Mouse (Mus musculus) midbrain, embryonic 15.5 days (tissue): ENCODE measurements around the gene Prkaca. TPM values are rescaled to one million over a fixed set of nuclear protein-coding genes. Genes with fewer than 3 reads are reported as not detected.

Experiments used
- ATAC-seq: fragments of 200-750 bp; cut with Nextera tagmentation; replicated peaks from 2 replicates; pipeline ENCODE4 v1.8.0; 2017; ENCODE audit warnings: moderate TSS enrichment
- H3K27ac ChIP-seq: fragments of 300-500 bp; sonication (generic); 2 replicates; pipeline ENCODE4 v1.5.1; 2015; ENCODE audit warnings: mild to moderate bottlenecking, inconsistent platforms
- H3K27me3 ChIP-seq: fragments of 300-500 bp; sonication (generic); replicated peaks from 2 replicates; pipeline ENCODE4 v1.6.1; 2015; ENCODE audit warnings: inconsistent platforms
- H3K36me3 ChIP-seq: fragments of 300-500 bp; sonication (generic); replicated peaks from 2 replicates; pipeline ENCODE4 v1.6.1; 2015; ENCODE audit warnings: inconsistent platforms
- H3K4me1 ChIP-seq: fragments of 300-500 bp; sonication (generic); 2 replicates; pipeline ENCODE4 v1.6.1; 2015; ENCODE audit warnings: inconsistent platforms
- H3K4me2 ChIP-seq: fragments of 300-500 bp; sonication (generic); 2 replicates; pipeline ENCODE4 v1.6.1; 2015; ENCODE audit warnings: inconsistent platforms, mild to moderate bottlenecking, moderate library complexity
- H3K4me3 ChIP-seq: fragments of 300-500 bp; sonication (generic); 2 replicates; pipeline ENCODE4 v1.5.1; 2015; ENCODE audit warnings: mild to moderate bottlenecking, inconsistent platforms
- H3K9ac ChIP-seq: fragments of 300-500 bp; sonication (generic); 2 replicates; pipeline ENCODE4 v1.6.1; 2015; ENCODE audit warnings: mild to moderate bottlenecking, inconsistent platforms
- H3K9me3 ChIP-seq: fragments of 300-500 bp; sonication (generic); 2 replicates; pipeline ENCODE4 v1.6.1; 2016; ENCODE audit warnings: inconsistent platforms
- WGBS: fragments of 180-500 bp; shearing (Covaris S2); methylation state at CpG from one replicate; pipeline ENCODE4 v1.1.7; 2015; ENCODE audit warnings: mixed read lengths; 5-methylcytosine and 5-hydroxymethylcytosine counted together
- polyA plus RNA-seq: library from polyadenylated mRNA; unstranded; fragments of >200 nt; fragmentation: Nextera tagmentation; extraction: Ambion mirVana; gene quantifications from 2 replicates; pipeline ENCODE4 v1.2.1, GENCODE M21; 2015

The Prkaca gene
- polyA plus RNA-seq, 1 experiment from 2014 or later, result 228 TPM

GRCm38 (mm10) chr8:84024171-84024570 is 51.4 kb downstream of the Prkaca start:
- Histone ChIP-seq H3K4me3 (no peak overlapping the region), H3K27me3 (peaks cover 39% of the 10 kb centered on the region), H3K9ac (no peak overlapping the region), H3K36me3 (no peaks in the 10 kb centered on the region), H3K27ac (no peak overlapping the region), H3K4me1 (peaks cover 12% of the 10 kb centered on the region; the same call in 1 of the 2 replicates), H3K9me3 (no peaks in the 10 kb centered on the region), H3K4me2 (no peak overlapping the region)
- no peak for ATAC-seq
- WGBS, result 13% methylated on average over 10 of the region's 10 CpGs

- Histone ChIP-seq H3K9me3 (no peaks in the 10 kb centered on the region), H3K4me3 (peak overlapping the region; percentile 52), H3K4me2 (peak overlapping the region; percentile 96), H3K36me3 (no peaks in the 10 kb centered on the region), H3K9ac (peak overlapping the region; percentile 40), H3K4me1 (peaks cover 12% of the 10 kb centered on the region; the same call in 1 of the 2 replicates), H3K27me3 (peaks cover 35% of the 10 kb centered on the region), H3K27ac (no peak overlapping the region)
- WGBS, result under 1% methylated on average over 41 of the region's 41 CpGs
- ATAC-seq, result peak; percentile 71
These were observed 53.1 kb downstream of the Prkaca start for GRCm38 (mm10) chr8:84025863-84026262.

GRCm38 (mm10) chr8:84027449-84027848 is 54.7 kb downstream of the Prkaca start:
- Histone ChIP-seq H3K4me2 (no peak overlapping the region), H3K9ac (no peak overlapping the region), H3K27ac (no peak overlapping the region), H3K27me3 (peaks cover 26% of the 10 kb centered on the region), H3K4me3 (no peak overlapping the region), H3K36me3 (no peaks in the 10 kb centered on the region), H3K4me1 (peaks cover 8% of the 10 kb centered on the region; the same call in 1 of the 2 replicates), H3K9me3 (no peaks in the 10 kb centered on the region)
- 15% methylated on average over 10 of the region's 10 CpGs for WGBS
- no peak for ATAC-seq

GRCm38 (mm10) chr8:84029272-84029671 is 56.5 kb downstream of the Prkaca start:
- Histone ChIP-seq H3K4me3 (no peak overlapping the region), H3K9ac (no peak overlapping the region), H3K4me2 (no peak overlapping the region), H3K27ac (no peak overlapping the region), H3K9me3 (no peaks in the 10 kb centered on the region), H3K36me3 (no peaks in the 10 kb centered on the region), H3K27me3 (peaks cover 19% of the 10 kb centered on the region), H3K4me1 (peaks cover 8% of the 10 kb centered on the region; the same call in 1 of the 2 replicates)
- no peak for ATAC-seq
- WGBS, result 93% methylated on average over 5 of the region's 5 CpGs

GRCm38 (mm10) chr8:84032777-84033176 is 60.0 kb downstream of the Prkaca start:
- Histone ChIP-seq H3K4me2 (no peak overlapping the region), H3K9ac (no peak overlapping the region), H3K4me3 (no peak overlapping the region), H3K27me3 (no peaks in the 10 kb centered on the region), H3K9me3 (no peaks in the 10 kb centered on the region), H3K27ac (no peak overlapping the region), H3K36me3 (no peaks in the 10 kb centered on the region), H3K4me1 (no peaks in the 10 kb centered on the region)
- ATAC-seq, result no peak
- 76% methylated on average over 4 of the region's 4 CpGs for WGBS

GRCm38 (mm10) chr8:84038015-84038414 is 65.2 kb downstream of the Prkaca start:
- ATAC-seq, result no peak
- peaks cover 33% of the 10 kb centered on the region for H3K27me3 ChIP-seq
- peaks cover 11% of the 10 kb centered on the region for H3K4me1 ChIP-seq
- H3K9me3 ChIP-seq, result no peaks in the 10 kb centered on the region
- H3K4me3 ChIP-seq, result no peak overlapping the region
- no peak overlapping the region for H3K9ac ChIP-seq
- no peak overlapping the region for H3K4me2 ChIP-seq
- WGBS, result 77% methylated on average over 5 of the region's 5 CpGs
- no peak overlapping the region for H3K27ac ChIP-seq
- H3K36me3 ChIP-seq, result no peaks in the 10 kb centered on the region

GRCm38 (mm10) chr8:84039050-84039449 is 66.3 kb downstream of the Prkaca start:
- no peak for ATAC-seq
- 10% methylated on average over 5 of the region's 5 CpGs for WGBS

GRCm38 (mm10) chr8:84042066-84042947 is 69.5 kb downstream of the Prkaca start, which contains the start of gene Il27ra:
Gene Il27ra, minus strand, starts transcription at chr8:84042589.
- H3K4me3 ChIP-seq, result peak within 1 kb of the TSS; percentile 22
- peaks cover 59% of the 10 kb centered on the region for H3K27me3 ChIP-seq
- ATAC-seq, result peak; percentile 42; the same call in 1 of the 2 replicates
- H3K4me2 ChIP-seq, result peak within 1 kb of the TSS; percentile 46
- no peak within 1 kb of the TSS for H3K9ac ChIP-seq
- H3K9me3 ChIP-seq, result no peaks in the 10 kb centered on the region
- no peak within 1 kb of the TSS for H3K27ac ChIP-seq
- H3K36me3 ChIP-seq, result no peaks in the 10 kb centered on the region
- peaks cover 14% of the 10 kb centered on the region for H3K4me1 ChIP-seq
- WGBS, result 4% methylated on average over 40 of the region's 40 CpGs

More at GRCm38 (mm10) chr8:84039050-84039449, 66.3 kb downstream of the Prkaca start:
- Histone ChIP-seq H3K27ac (no peak overlapping the region), H3K36me3 (no peaks in the 10 kb centered on the region), H3K4me3 (no peak overlapping the region), H3K4me1 (peaks cover 11% of the 10 kb centered on the region), H3K9me3 (no peaks in the 10 kb centered on the region), H3K9ac (no peak overlapping the region), H3K27me3 (peaks cover 43% of the 10 kb centered on the region), H3K4me2 (no peak overlapping the region)

- H3K4me2 ChIP-seq, result 0 out of 2 replicates have a peak overlapping the region, but pooled peaks have one; percentile 46
- H3K36me3 ChIP-seq, result no peaks in the 10 kb centered on the region
- H3K27me3 ChIP-seq, result peaks cover 59% of the 10 kb centered on the region
- H3K4me1 ChIP-seq, result peaks cover 14% of the 10 kb centered on the region
- H3K9ac ChIP-seq, result no peak overlapping the region
- H3K9me3 ChIP-seq, result no peaks in the 10 kb centered on the region
- no peak for ATAC-seq
- 34% methylated on average over 12 of the region's 12 CpGs for WGBS
- no peak overlapping the region for H3K4me3 ChIP-seq
- H3K27ac ChIP-seq, result no peak overlapping the region
These were observed 70.2 kb downstream of the Prkaca start for GRCm38 (mm10) chr8:84042948-84043342.

- Histone ChIP-seq H3K4me1 (peaks cover 14% of the 10 kb centered on the region), H3K4me3 (no peak overlapping the region), H3K27me3 (peaks cover 52% of the 10 kb centered on the region), H3K9me3 (no peaks in the 10 kb centered on the region), H3K4me2 (no peak overlapping the region), H3K27ac (no peak overlapping the region), H3K36me3 (no peaks in the 10 kb centered on the region), H3K9ac (no peak overlapping the region)
- WGBS, result 7% methylated on average over 7 of the region's 7 CpGs
- ATAC-seq, result no peak
These were observed 71.3 kb downstream of the Prkaca start for GRCm38 (mm10) chr8:84044103-84044502.

GRCm38 (mm10) chr8:84044900-84045299 is 72.1 kb downstream of the Prkaca start, which contains the start of gene Rln3:
Gene Rln3, minus strand, starts transcription at chr8:84045000.
- Histone ChIP-seq H3K4me2 (peak within 1 kb of the TSS; percentile 30; the same call in 1 of the 2 replicates), H3K36me3 (no peaks in the 10 kb centered on the region), H3K9ac (no peak within 1 kb of the TSS), H3K4me3 (no peak within 1 kb of the TSS), H3K27ac (no peak within 1 kb of the TSS), H3K4me1 (peaks cover 14% of the 10 kb centered on the region), H3K9me3 (no peaks in the 10 kb centered on the region), H3K27me3 (peaks cover 52% of the 10 kb centered on the region)
- WGBS, result 6% methylated on average over 9 of the region's 9 CpGs
- no peak for ATAC-seq
